Mouse (Mus musculus) layer of hippocampus, postnatal 10 days (tissue): ENCODE measurements around the gene Fli1. TPM values are rescaled to one million over a fixed set of nuclear protein-coding genes. Genes with fewer than 3 reads are reported as not detected.

ENCODE experiments used
- DNase-seq, 2 experiments: peaks; one replicate each; pipeline ENCODE4 v3.0.0; 2021; ENCODE audit warnings: low spot score in 2 of 2
- long read RNA-seq: library from polyadenylated mRNA; stranded (forward); transcript quantifications from one replicate; pipeline ENCODE4 v2.0.0, GENCODE M21; 2023
- total RNA-seq, 2 experiments: library from RNA; stranded (reverse); gene quantifications; 2 replicates each; pipeline ENCODE4 v1.2.3; 2021

Gene Fli1
- 10 to 100 TPM in 1 of 2 experiments, 1 to 10 TPM in 1; 7.7 to 10.2 TPM for total RNA-seq
- long read RNA-seq, partial matches to known transcripts: 2 of 4 reads
- long read RNA-seq, other reads (novel, unspliced or antisense): 0 of 4 reads

DNA sequence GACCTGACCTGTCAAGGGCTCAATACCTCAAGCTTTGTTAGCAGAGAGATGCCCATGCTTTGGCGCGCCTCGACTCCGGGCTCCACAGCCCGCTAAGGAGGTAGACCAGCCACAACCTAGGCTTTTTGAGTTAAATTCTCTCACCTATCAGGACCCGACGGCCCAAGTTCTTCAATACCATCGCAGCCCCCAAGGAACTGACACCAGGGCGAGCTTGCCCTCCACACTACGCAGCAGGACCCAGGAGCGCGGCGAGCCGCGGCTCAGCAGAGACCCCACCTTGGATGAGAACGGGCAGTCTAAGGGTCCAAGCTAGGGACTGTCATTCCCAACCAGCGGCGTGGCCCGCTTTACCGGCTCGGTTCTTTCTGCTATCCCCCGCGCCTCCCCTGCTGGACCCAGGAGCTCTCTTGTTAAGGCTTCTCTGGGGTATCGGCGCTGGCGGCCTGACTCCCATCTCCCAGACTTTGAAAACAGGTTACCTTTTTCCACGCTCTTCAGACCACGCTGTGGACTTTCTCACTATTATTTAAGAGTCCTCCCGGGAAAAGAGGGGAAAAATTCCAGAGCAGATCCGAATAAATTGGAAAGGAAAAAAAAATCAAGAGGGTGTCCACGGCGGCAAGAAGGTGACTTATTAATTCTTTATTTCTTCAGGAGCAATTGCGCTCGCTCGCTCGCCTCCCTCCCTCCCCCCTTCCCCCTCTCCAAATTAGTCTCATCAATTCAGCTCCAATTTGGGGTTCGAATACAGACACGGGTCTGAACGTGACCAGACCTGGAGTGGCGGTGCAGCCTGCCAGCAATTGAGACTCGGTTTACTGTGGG, at the start of gene Fli1:
Fli1 (minus strand) TSS at position 650 of the 828 bp plus-strand sequence.
- peak in 1 of 2 experiments; percentile 12 for DNase-seq

DNA sequence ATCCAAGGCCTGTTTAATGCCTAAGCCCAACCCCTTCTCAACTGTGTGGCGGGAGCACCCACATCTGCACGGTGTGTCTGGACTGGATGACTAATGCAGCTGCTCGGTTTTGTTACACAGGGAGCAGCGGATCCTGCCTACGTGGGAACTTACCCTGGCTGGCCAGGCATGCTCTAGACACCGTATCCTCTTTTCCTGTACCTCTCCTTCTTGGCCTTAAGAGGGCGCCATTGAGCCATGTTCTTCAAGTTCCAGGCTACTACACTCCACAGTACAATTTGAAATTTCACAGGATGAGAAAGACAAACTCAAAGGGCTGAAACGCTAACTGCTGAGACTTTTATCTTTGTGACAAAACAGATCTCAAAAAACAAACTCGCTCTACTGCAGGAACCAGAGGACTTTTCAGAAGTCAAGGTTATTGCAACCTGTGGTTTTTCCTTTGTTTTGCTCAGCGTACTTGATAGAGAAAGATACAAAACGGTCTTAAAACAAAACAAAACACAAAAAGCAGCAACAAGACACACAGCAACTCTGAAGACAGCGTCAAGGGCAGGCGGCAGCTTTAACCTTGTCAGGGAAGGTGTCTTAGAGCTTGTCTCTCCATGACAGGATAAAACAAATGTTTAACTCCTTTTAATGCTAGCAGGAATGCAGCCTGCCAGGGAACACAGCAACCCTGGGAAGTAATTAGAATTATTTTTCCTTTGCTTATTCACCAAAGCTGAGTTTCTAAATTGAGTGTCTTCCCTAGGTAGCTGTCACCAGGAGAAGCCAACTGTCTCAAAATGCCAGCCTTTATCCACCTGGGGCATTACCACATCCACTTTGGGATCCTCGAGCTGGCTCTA, 49.3 kb upstream of the Fli1 start:
- DNase-seq: peak; percentile 64 to 68

DNA sequence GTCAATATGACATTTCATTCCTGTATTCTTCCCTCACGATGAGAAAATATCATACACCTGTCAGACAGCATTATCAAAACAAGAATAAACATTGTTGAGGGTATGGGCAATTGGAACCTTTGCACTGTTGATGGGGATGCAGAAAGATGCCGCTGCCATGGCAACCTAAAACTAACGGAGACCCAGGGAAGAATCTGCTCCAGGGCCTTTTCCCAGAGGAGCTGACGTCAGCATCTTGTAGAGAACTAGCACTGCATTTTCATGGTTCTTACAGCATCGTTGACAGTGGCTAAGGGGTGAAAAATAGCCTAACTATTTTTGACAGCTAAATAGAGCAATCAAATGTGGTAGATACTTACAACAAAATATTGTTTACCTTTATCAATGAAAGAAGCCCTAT, 47.9 kb upstream of the Fli1 start:
- DNase-seq: no peak

DNA sequence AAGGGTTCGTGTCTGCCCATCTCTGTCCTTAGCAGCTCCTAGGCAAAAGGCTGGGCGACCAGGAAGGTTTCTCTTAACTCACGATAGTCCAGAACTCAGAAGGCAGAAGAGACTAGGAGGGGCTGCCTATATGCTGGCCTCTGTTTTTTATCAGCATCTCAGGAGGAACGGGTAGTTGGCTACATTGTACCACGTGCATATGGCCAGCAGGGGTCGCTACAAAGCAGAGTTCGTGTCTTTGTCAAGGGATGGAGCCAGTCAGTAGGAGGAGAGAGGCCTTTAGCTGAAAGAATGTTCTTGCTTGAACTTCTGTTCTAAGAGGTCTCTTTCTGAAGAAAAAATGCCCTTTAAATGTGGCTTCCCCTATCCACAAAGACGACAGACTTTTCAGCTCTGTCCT, 47.2 kb upstream of the Fli1 start:
- peak; percentile 89 to 91 for DNase-seq

DNA sequence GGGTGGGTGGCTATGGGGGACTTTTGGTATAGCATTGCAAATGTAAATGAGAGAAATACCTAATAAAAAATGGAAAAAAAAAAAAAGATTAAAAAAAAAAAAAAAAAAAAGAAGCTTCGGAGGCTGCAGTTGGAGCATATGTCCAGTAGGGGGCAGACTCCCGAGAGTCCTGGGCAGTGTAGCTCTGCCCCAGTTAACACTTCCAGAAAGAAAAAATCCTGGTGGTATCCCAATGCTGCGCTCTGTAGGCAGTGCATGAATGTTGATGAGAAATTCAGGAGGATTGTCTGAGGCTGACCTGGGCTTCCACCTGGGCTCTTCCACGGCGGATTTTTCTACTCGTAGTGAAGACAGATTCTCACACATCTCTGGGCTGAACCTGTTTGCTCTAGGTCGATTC, 42.7 kb upstream of the Fli1 start:
- DNase-seq: peak in 1 of 2 experiments; percentile 34

DNA sequence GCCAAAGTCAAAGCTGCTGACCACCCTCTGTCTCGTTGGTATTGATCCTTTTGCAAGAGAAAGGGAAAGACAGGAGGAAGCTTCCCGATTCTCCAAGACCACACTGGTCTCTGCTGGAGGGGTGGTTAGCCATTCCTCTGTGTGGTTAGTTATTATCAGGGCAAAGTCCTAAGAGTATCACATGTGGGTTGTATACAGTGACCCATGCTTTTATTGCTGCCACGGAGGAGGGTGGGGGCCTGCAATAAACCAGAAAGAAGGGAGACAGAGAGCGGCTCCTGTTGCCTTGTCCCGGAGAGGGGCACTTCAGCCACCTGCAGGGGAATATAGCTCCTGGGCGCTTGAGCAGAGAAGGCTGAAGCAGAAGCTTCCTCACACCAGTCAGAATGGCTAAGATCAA, 41.2 kb upstream of the Fli1 start:
- no peak for DNase-seq

DNA sequence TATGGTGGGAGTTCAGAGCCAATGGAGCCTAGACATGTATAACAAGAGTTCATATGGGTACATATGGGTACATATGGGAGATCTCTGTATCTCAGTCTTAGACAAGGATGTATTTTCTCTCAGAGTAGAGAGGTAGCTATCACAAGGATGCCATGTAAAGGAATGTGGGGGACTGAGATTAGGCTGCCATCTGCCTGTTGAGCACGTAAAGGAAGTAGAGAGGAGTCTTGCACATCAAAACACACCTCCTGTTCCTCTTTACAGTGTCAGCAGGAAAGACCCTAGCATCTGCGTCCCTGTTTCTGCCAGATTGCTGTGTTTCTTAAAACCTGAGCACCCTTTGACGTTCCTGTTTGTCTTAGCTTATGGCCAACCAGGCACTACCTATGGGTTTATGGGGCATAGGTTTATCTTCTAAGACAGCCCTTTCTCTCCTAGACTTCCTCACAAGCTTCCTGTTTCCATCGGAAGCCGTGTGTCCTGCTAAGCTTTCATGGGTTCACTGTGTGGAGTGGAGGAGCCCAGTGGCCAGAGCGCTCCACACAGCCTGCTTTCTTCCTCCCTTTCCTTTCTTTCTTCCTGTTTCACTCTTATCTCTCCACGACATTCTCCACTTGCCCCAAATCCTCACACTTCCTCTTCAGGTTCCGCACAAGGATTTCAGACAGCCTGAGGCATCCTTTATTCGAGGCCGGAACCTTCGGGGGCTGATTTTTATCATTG, 39.4 kb upstream of the Fli1 start:
- no peak for DNase-seq

DNA sequence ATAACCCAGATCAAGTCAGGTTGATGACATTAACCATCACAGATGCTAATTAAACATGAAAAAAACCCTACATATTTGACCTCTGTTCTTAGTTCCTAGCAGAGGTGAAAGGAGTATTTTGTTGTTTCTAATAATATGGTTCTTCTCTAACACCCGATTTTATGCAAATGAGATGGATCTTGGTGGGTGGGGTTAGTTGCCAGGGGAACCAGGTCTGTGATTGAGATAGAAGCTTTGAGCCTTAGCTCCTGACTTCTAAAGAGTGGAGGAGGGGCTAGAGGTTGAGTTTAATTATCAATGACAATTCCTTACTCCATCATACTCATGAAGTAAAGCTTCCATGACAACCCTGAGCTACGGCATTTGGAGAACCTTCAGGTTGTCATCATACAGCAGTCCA, 35.8 kb upstream of the Fli1 start:
- DNase-seq: no peak

DNA sequence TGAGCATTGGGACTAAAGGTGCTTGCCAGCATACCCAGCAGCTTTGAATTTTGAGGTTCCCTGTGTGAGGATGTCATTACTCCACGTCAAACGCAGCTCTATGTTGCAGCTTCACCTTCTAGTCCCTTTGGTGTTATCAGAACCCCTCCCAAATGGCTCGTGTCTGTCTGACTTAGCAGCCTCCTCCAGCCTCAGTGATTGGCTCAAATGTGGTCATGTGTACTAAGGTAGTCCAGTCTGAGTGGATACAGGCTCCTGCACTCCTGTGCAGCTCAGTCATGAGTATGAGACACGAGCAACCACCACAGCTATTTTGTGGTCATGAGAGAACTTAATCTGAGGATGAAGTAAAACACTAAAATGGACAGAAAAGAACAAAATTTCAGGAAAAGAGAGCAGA, 31.0 kb upstream of the Fli1 start:
- DNase-seq: no peak

DNA sequence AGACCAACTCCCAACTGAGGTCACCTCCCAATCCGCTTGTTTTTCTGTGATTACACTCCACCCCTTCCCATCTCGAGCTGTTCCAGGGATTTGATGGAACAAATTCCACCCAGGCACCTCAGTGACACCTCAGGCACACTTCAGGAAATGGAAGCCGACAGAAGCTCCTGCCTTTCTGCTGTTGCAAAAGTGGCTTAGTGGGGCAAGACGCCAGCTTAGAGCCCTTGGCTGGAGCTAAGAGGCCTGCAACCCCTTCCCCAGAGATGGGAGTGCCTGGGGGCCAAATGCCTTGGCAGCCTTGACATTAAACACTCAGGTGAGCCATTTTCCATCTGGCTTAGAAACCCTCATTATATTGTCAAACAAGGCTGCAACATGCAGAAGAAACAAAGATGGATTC, 29.0 kb upstream of the Fli1 start:
- no peak for DNase-seq

DNA sequence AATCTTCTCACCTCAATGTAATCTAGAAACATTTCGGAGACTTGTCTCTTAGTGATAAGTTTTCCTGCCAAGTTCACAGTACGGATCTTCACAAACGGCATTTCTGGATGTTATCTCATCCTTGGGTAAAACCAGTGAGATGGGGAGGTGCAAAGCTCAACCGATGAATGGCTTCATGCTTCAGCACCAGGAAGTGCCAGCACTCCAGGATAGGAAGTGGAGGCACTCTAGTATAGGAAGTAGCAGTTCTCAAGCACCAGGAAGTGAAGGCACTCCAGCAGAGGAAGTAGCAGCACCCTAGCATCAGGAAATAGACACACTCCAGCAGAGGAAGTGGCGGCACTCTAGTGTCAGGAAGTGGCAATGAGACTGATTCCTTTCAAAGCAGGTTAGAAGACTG, 27.9 kb upstream of the Fli1 start:
- no peak for DNase-seq

DNA sequence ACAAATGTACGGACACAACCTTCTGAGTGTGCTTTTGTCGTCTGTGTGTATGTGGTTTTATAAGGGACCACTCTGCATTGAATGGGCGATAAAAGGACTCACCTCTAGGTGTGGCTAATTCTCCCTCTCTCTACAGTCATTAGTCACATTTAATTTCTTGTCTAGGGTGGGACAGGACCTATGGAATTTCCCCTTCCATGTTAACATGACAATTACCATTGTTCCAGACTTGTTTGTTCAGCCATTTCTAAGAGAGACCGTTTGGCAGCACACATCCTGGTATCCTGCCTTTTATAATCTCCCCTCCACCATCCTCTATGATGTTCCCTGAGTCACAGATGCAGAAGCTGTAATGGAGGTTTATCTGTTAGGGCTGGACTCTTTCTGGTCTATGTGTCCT, 26.6 kb upstream of the Fli1 start:
- no peak for DNase-seq

DNA sequence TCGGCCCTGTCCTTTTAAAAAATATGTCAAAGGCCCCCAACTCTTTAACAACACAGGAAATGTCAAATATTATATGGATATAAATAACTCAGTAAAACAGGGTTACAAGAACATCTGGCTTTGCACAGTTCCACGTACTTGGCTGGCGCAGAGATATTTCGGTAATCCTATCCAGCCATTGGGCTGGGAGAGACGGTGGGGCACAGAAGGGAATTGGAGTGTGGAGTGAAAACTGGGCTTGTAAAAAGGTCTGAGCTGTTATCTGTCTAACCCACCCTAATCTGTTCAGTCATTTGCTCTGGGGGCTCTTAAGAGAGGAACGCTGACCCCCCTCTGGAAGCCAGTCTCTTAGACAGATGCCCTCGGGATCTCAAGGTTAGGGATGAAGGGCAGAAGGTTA, 24.9 kb upstream of the Fli1 start:
- no peak for DNase-seq

DNA sequence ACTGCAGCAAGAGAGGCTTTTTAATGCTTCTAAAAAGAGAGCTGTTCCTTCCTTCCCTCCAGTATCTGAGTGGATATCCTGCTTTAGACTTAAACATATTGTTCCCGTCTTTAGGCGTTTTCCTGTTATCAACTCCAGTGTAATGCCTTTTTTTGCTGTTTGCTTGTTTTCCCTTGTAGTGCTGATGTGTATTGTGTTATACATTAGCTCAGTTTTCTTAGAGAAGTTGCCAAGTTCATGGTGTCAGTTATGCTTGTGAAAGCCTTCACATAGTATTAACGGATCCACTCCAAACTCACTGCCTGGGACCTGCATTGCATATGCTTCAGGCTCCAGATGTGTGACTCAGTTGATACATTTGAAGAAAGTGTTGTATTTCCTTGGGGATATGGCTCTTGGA, 22.6 kb upstream of the Fli1 start:
- DNase-seq: no peak

DNA sequence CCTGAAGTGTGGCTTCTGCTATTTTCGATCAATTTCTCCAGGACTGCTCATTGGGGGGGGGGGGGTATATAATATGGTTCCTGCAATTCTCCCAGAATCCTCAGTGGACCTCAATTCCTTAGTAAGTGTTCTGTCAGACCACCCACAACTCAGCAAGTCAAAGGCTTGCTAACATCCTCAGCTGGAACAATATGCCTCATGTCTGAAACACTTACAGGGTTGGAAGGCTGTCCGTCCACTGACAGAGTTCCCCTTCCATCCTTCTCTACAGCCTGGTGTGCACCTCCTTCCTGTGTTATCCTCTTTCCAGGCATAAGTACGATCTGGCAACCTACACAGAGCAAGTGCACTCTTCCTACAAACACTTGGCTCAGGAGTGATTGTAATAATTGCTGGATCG, 20.2 kb upstream of the Fli1 start:
- DNase-seq: no peak

DNA sequence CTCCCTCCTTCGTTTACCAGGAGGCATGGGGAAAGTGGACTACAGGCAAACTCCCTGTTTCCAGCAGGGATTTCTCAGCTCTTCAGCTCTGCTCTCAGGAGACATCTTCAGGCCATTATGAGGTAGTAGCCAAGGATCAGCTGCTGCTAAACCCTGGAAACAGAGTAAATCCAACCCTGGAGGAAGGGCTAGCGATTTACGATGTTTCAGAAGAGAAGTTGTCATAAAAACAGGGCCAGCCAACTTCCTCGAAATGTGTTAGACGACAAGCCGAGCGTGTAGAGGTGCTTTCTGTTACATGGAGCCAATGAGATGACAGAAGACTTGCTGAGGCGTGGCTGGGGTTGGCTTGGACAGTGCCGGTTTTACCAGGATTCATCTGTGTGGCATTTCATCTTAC, 19.7 kb upstream of the Fli1 start:
- no peak for DNase-seq

DNA sequence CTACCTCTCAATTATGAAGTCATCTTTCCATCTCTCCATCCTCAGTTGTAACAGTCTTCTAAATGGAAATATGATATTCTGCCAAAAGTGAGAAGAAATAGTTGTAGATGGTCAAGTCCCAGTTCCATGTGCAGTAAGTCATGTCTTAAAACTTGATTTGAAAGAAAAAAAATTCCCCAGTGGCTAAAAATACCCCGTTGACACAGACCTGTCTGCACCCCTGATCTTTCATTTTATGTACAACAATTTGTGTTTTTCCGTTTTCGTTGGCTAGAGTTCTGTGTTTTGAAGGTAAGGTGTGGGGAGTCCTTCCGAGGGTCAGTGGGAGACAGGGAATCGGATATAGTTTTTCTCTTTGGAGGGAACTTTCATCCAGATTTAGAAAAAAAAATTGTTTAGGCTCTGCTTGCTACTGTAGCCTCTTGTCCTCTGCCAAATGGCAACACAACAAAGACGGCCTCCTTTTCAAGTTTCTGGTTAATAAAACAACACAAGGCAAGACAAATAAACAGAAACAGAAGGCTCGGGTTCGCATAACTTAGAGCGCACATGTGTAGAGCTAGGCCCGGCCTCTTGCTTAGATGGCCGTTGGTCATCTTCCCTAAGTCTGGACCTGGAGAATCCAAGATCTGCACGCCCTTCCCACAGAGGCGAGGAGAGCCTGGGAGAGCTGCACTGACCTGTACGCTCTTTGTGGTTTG, 18.7 kb upstream of the Fli1 start:
- DNase-seq: no peak

DNA sequence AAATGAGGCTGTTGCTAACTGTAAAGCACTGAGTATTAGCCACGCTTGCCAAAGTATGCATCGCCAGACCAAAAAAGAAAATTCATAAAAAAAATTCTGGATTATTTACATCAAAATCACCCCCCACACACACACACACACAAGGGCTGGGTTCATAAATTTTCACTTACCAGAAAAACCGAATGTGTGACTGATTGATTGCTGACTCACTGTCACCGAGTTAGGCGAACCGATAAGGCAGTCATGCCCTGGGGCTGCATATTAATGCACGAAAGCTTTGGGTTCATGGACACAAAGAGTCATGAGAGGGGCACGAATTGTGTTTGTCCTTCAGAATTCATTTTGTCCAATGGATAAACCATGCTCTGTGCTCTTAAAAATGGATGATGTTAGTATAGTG, 17.2 kb upstream of the Fli1 start:
- no peak for DNase-seq

DNA sequence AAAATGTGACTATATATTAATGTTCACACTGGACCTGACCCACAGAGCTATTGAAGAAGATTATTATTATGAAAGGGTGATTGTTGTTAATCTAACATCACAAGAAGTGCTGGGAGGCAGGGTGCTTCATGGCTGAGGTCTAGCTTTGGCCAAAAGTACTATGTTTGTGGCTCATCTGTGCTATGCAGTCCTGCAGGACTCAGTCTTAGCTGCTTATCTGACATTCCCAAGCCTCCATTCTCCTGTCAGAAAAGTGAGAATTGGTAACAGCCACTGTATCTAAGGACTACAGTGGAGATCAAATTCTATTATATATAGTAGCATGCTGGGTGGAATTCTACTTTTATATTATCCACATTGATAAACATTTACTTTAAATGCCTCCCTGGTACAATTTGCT, 16.8 kb upstream of the Fli1 start:
- DNase-seq: no peak

DNA sequence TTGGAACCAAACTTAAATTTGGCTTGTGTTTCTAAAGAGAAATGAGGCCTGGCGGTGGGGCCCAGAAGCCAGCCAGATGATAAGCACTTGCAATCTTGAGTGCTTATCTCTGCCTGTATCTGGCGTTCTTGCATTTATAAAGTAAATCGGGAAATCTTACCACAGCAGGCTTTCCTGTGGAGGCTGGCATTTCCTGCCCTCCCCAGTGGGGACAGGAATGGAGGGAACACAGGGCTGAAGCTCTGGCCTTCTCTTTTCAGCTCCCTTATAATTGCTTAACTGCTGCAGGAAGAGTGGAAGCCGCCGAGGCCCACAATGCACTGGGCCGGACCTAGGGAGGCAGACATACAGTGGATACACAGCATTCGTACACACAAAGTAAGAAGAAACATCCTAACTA, 13.7 kb upstream of the Fli1 start:
- no peak for DNase-seq

DNA sequence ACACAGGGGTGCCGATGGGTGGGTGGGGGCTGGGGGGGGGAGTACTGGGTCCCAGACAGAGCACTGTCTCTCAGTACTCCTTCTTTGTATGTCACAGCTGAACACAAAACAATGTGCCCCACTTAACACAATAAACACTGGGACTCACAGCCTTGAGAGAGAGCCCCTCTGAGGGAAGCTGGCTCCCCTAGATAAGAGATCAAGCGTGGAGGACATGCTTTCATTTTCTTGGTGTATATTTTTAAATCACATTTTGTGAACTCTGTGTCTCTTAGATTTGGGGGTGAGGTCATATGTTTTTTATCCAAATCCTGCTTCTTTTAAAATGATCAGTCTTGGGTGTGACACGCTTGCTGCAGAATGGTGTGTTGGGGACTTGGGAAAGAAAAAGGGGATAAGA, 12.6 kb upstream of the Fli1 start:
- no peak for DNase-seq
